Mouse (Mus musculus): ENCODE results near the gene Aknad1. TPM values are rescaled to one million over a fixed set of nuclear protein-coding genes. Genes with fewer than 3 reads are reported as not detected.
A peak's percentile ranks its signal among the peaks of the same experiment; 100 is the strongest.

Gene Aknad1
- polyA plus RNA-seq, 1 experiment from 2014 or later = 0.92 TPM

- DNase-seq (ENCODE audit: low spot score) = no peak
- ATAC-seq (ENCODE audit: low read depth) = no peak
- WGBS = 86% methylated on average over 7 of the region's 7 CpGs
- H3K27me3 ChIP-seq (replicated peaks; ENCODE audit: control insufficient read depth, insufficient read depth, low read length) = no peaks in the 10 kb centered on the region
- H3K4me1 ChIP-seq (ENCODE audit: control insufficient read depth, insufficient read depth, low read length) = 0 out of 2 replicates have a peak, but pooled peaks cover 4% of the 10 kb centered on the region
- no peak overlapping the region for H3K4me2 ChIP-seq (ENCODE audit: low read depth, low read length)
- H3K27ac ChIP-seq (replicated peaks; ENCODE audit: low read depth, low read length) = no peak overlapping the region
- H3K4me3 ChIP-seq (ENCODE audit: low read depth, low read length) = no peak overlapping the region
- H3K36me3 ChIP-seq (ENCODE audit: control insufficient read depth, insufficient read depth, low read length) = peaks cover 64% of the 10 kb centered on the region
- no peak overlapping the region for H3K9ac ChIP-seq (ENCODE audit: low read depth, low read length)
- no peaks in the 10 kb centered on the region for H3K9me3 ChIP-seq (ENCODE audit: control insufficient read depth, low read length)
Observed at GRCm38 (mm10) chr3:108795554-108796299, 56.3 kb downstream of the Aknad1 start.

GRCm38 (mm10) chr3:108796386-108796785 lies 56.9 kb downstream of the Aknad1 start:
- Histone ChIP-seq H3K9ac (ENCODE audit: low read depth, low read length) (no peak overlapping the region), H3K27ac (replicated peaks; ENCODE audit: low read depth, low read length) (no peak overlapping the region), H3K4me3 (ENCODE audit: low read depth, low read length) (no peak overlapping the region), H3K36me3 (ENCODE audit: control insufficient read depth, insufficient read depth, low read length) (peaks cover 70% of the 10 kb centered on the region), H3K9me3 (ENCODE audit: control insufficient read depth, low read length) (no peaks in the 10 kb centered on the region), H3K27me3 (replicated peaks; ENCODE audit: control insufficient read depth, insufficient read depth, low read length) (no peaks in the 10 kb centered on the region), H3K4me1 (ENCODE audit: control insufficient read depth, insufficient read depth, low read length) (no peaks in the 10 kb centered on the region), H3K4me2 (ENCODE audit: low read depth, low read length) (no peak overlapping the region)
- ATAC-seq (ENCODE audit: low read depth) (no peak), DNase-seq (ENCODE audit: low spot score) (no peak)
- WGBS = 86% methylated on average over 4 of the region's 4 CpGs

- Histone ChIP-seq H3K4me2 (ENCODE audit: low read depth, low read length) (no peak overlapping the region), H3K27me3 (replicated peaks; ENCODE audit: control insufficient read depth, insufficient read depth, low read length) (no peaks in the 10 kb centered on the region), H3K36me3 (ENCODE audit: control insufficient read depth, insufficient read depth, low read length) (peaks cover 84% of the 10 kb centered on the region), H3K9me3 (ENCODE audit: control insufficient read depth, low read length) (no peaks in the 10 kb centered on the region), H3K4me3 (ENCODE audit: low read depth, low read length) (no peak overlapping the region), H3K27ac (replicated peaks; ENCODE audit: low read depth, low read length) (no peak overlapping the region), H3K9ac (ENCODE audit: low read depth, low read length) (no peak overlapping the region), H3K4me1 (ENCODE audit: control insufficient read depth, insufficient read depth, low read length) (no peaks in the 10 kb centered on the region)
- 84% methylated on average over 6 of the region's 6 CpGs for WGBS
- no peak for DNase-seq (ENCODE audit: low spot score)
- ATAC-seq (ENCODE audit: low read depth) = no peak
Observed at GRCm38 (mm10) chr3:108797723-108798122, 58.3 kb downstream of the Aknad1 start.

- no peak overlapping the region for H3K4me3 ChIP-seq (ENCODE audit: low read depth, low read length)
- no peak overlapping the region for H3K27ac ChIP-seq (replicated peaks; ENCODE audit: low read depth, low read length)
- peaks cover 89% of the 10 kb centered on the region for H3K36me3 ChIP-seq (ENCODE audit: control insufficient read depth, insufficient read depth, low read length)
- H3K9me3 ChIP-seq (ENCODE audit: control insufficient read depth, low read length) = no peaks in the 10 kb centered on the region
- H3K9ac ChIP-seq (ENCODE audit: low read depth, low read length) = no peak overlapping the region
- 88% methylated on average over 2 of the region's 2 CpGs for WGBS
- no peaks in the 10 kb centered on the region for H3K27me3 ChIP-seq (replicated peaks; ENCODE audit: control insufficient read depth, insufficient read depth, low read length)
- H3K4me2 ChIP-seq (ENCODE audit: low read depth, low read length) = no peak overlapping the region
- DNase-seq (ENCODE audit: low spot score) (no peak), ATAC-seq (ENCODE audit: low read depth) (no peak)
- H3K4me1 ChIP-seq (ENCODE audit: control insufficient read depth, insufficient read depth, low read length) = no peaks in the 10 kb centered on the region
Observed at GRCm38 (mm10) chr3:108798375-108798774, 58.9 kb downstream of the Aknad1 start.

GRCm38 (mm10) chr3:108805622-108806021 lies 66.2 kb downstream of the Aknad1 start:
- peaks cover 70% of the 10 kb centered on the region for H3K36me3 ChIP-seq (ENCODE audit: control insufficient read depth, insufficient read depth, low read length)
- no peak overlapping the region for H3K4me3 ChIP-seq (ENCODE audit: low read depth, low read length)
- ATAC-seq (ENCODE audit: low read depth) (no peak), DNase-seq (ENCODE audit: low spot score) (no peak)
- no peaks in the 10 kb centered on the region for H3K9me3 ChIP-seq (ENCODE audit: control insufficient read depth, low read length)
- no peaks in the 10 kb centered on the region for H3K4me1 ChIP-seq (ENCODE audit: control insufficient read depth, insufficient read depth, low read length)
- H3K9ac ChIP-seq (ENCODE audit: low read depth, low read length) = no peak overlapping the region
- no peak overlapping the region for H3K27ac ChIP-seq (replicated peaks; ENCODE audit: low read depth, low read length)
- 87% methylated on average over 5 of the region's 5 CpGs for WGBS
- H3K4me2 ChIP-seq (ENCODE audit: low read depth, low read length) = no peak overlapping the region
- no peaks in the 10 kb centered on the region for H3K27me3 ChIP-seq (replicated peaks; ENCODE audit: control insufficient read depth, insufficient read depth, low read length)

GRCm38 (mm10) chr3:108810747-108811263 lies 71.3 kb downstream of the Aknad1 start:
- DNase-seq (ENCODE audit: low spot score) (no peak), ATAC-seq (ENCODE audit: low read depth) (no peak)
- H3K4me1 ChIP-seq (ENCODE audit: control insufficient read depth, insufficient read depth, low read length) = no peaks in the 10 kb centered on the region
- 90% methylated on average over 4 of the region's 4 CpGs for WGBS
- H3K27me3 ChIP-seq (replicated peaks; ENCODE audit: control insufficient read depth, insufficient read depth, low read length) = no peaks in the 10 kb centered on the region
- no peak overlapping the region for H3K4me3 ChIP-seq (ENCODE audit: low read depth, low read length)
- no peak overlapping the region for H3K27ac ChIP-seq (replicated peaks; ENCODE audit: low read depth, low read length)
- no peak overlapping the region for H3K9ac ChIP-seq (ENCODE audit: low read depth, low read length)
- H3K36me3 ChIP-seq (ENCODE audit: control insufficient read depth, insufficient read depth, low read length) = peaks cover 53% of the 10 kb centered on the region
- H3K9me3 ChIP-seq (ENCODE audit: control insufficient read depth, low read length) = no peaks in the 10 kb centered on the region
- no peak overlapping the region for H3K4me2 ChIP-seq (ENCODE audit: low read depth, low read length)

- 73% methylated on average over 4 of the region's 4 CpGs for WGBS
- Histone ChIP-seq H3K36me3 (ENCODE audit: control insufficient read depth, insufficient read depth, low read length) (peaks cover 56% of the 10 kb centered on the region), H3K4me3 (ENCODE audit: low read depth, low read length) (no peak overlapping the region), H3K9me3 (ENCODE audit: control insufficient read depth, low read length) (no peaks in the 10 kb centered on the region), H3K4me2 (ENCODE audit: low read depth, low read length) (no peak overlapping the region), H3K9ac (ENCODE audit: low read depth, low read length) (no peak overlapping the region), H3K4me1 (ENCODE audit: control insufficient read depth, insufficient read depth, low read length) (no peaks in the 10 kb centered on the region), H3K27ac (replicated peaks; ENCODE audit: low read depth, low read length) (no peak overlapping the region), H3K27me3 (replicated peaks; ENCODE audit: control insufficient read depth, insufficient read depth, low read length) (no peaks in the 10 kb centered on the region)
- no peak for ATAC-seq (ENCODE audit: low read depth)
- no peak for DNase-seq (ENCODE audit: low spot score)
Observed at GRCm38 (mm10) chr3:108815631-108816030, 76.2 kb downstream of the Aknad1 start.

- WGBS = 70% methylated on average over 11 of the region's 11 CpGs
- H3K4me2 ChIP-seq (ENCODE audit: low read depth, low read length) = no peak overlapping the region
- H3K27ac ChIP-seq (replicated peaks; ENCODE audit: low read depth, low read length) = no peak overlapping the region
- no peaks in the 10 kb centered on the region for H3K9me3 ChIP-seq (ENCODE audit: control insufficient read depth, low read length)
- H3K4me3 ChIP-seq (ENCODE audit: low read depth, low read length) = no peak overlapping the region
- no peaks in the 10 kb centered on the region for H3K4me1 ChIP-seq (ENCODE audit: control insufficient read depth, insufficient read depth, low read length)
- no peak overlapping the region for H3K9ac ChIP-seq (ENCODE audit: low read depth, low read length)
- DNase-seq (ENCODE audit: low spot score) (peak; percentile 29), ATAC-seq (ENCODE audit: low read depth) (peak; percentile 65; the same call in 1 of the 2 replicates)
- peaks cover 20% of the 10 kb centered on the region for H3K36me3 ChIP-seq (ENCODE audit: control insufficient read depth, insufficient read depth, low read length)
- no peaks in the 10 kb centered on the region for H3K27me3 ChIP-seq (replicated peaks; ENCODE audit: control insufficient read depth, insufficient read depth, low read length)
Observed at GRCm38 (mm10) chr3:108830493-108830892, 91.0 kb downstream of the Aknad1 start.

GRCm38 (mm10) chr3:108831750-108832149 lies 92.3 kb downstream of the Aknad1 start:
- Histone ChIP-seq H3K27ac (replicated peaks; ENCODE audit: low read depth, low read length) (no peak overlapping the region), H3K4me2 (ENCODE audit: low read depth, low read length) (no peak overlapping the region), H3K4me1 (ENCODE audit: control insufficient read depth, insufficient read depth, low read length) (no peaks in the 10 kb centered on the region), H3K9ac (ENCODE audit: low read depth, low read length) (no peak overlapping the region), H3K4me3 (ENCODE audit: low read depth, low read length) (no peak overlapping the region), H3K36me3 (ENCODE audit: control insufficient read depth, insufficient read depth, low read length) (peaks cover 14% of the 10 kb centered on the region; the same call in 1 of the 2 replicates), H3K9me3 (ENCODE audit: control insufficient read depth, low read length) (no peaks in the 10 kb centered on the region), H3K27me3 (replicated peaks; ENCODE audit: control insufficient read depth, insufficient read depth, low read length) (no peaks in the 10 kb centered on the region)
- DNase-seq (ENCODE audit: low spot score) (no peak), ATAC-seq (ENCODE audit: low read depth) (no peak)
- WGBS = 89% methylated on average over 6 of the region's 6 CpGs
